Mouse (Mus musculus): ENCODE data around the gene Nr1h2. TPM values are rescaled to one million over a fixed set of nuclear protein-coding genes. Genes with fewer than 3 reads are reported as not detected.

Nr1h2 gene
- polyA plus RNA-seq, 1 experiment from 2014 or later = 71.9 TPM

GRCm38 (mm10) chr7:44533746-44534045 is 20.1 kb downstream of the Nr1h2 start:
- H3K36me3 ChIP-seq = peaks cover 64% of the 10 kb centered on the region
- WGBS = 86% methylated on average over 12 of the region's 12 CpGs
- H3K27ac ChIP-seq = no peak overlapping the region
- H3K27me3 ChIP-seq = peaks cover 6% of the 10 kb centered on the region
- 0 out of 2 replicates have a peak, but pooled peaks cover 4% of the 10 kb centered on the region for H3K4me1 ChIP-seq
- no peak for ATAC-seq (ENCODE audit: insufficient number of reproducible peaks, low FRiP score, low TSS enrichment, low read depth)
- H3K9me3 ChIP-seq = no peaks in the 10 kb centered on the region
- no peak overlapping the region for H3K4me2 ChIP-seq
- no peak overlapping the region for H3K4me3 ChIP-seq
- no peak overlapping the region for H3K9ac ChIP-seq

GRCm38 (mm10) chr7:44532918-44533745 is 20.6 kb downstream of the Nr1h2 start:
- Histone ChIP-seq H3K9ac (no peak overlapping the region), H3K27ac (no peak overlapping the region), H3K4me2 (no peak overlapping the region), H3K27me3 (peaks cover 10% of the 10 kb centered on the region), H3K4me3 (no peak overlapping the region), H3K4me1 (peaks cover 5% of the 10 kb centered on the region), H3K36me3 (peaks cover 59% of the 10 kb centered on the region), H3K9me3 (no peaks in the 10 kb centered on the region)
- ATAC-seq (ENCODE audit: insufficient number of reproducible peaks, low FRiP score, low TSS enrichment, low read depth) = no peak
- 79% methylated on average over 29 of the region's 29 CpGs for WGBS

- no peak within 1 kb of the TSS for H3K9ac ChIP-seq
- H3K9me3 ChIP-seq = no peaks in the 10 kb centered on the region
- no peak for ATAC-seq (ENCODE audit: insufficient number of reproducible peaks, low FRiP score, low TSS enrichment, low read depth)
- H3K27ac ChIP-seq = no peak within 1 kb of the TSS
- H3K27me3 ChIP-seq = peaks cover 12% of the 10 kb centered on the region
- H3K4me1 ChIP-seq = peaks cover 10% of the 10 kb centered on the region
- no peak within 1 kb of the TSS for H3K4me2 ChIP-seq
- H3K4me3 ChIP-seq = no peak within 1 kb of the TSS
- H3K36me3 ChIP-seq = peaks cover 49% of the 10 kb centered on the region
- 76% methylated on average over 4 of the region's 4 CpGs for WGBS
Observed at GRCm38 (mm10) chr7:44531946-44532732, 21.6 kb downstream of the Nr1h2 start, which contains the start of gene Spib. Spib (minus strand) TSS chr7:44532071.

- Histone ChIP-seq H3K4me2 (no peak overlapping the region), H3K4me3 (no peak overlapping the region), H3K36me3 (peaks cover 40% of the 10 kb centered on the region), H3K9me3 (no peaks in the 10 kb centered on the region), H3K9ac (no peak overlapping the region), H3K27ac (no peak overlapping the region), H3K4me1 (peaks cover 7% of the 10 kb centered on the region), H3K27me3 (peaks cover 21% of the 10 kb centered on the region)
- WGBS = 40% methylated on average over 5 of the region's 5 CpGs
- ATAC-seq (ENCODE audit: insufficient number of reproducible peaks, low FRiP score, low TSS enrichment, low read depth) = no peak
Observed at GRCm38 (mm10) chr7:44531207-44531606, 22.5 kb downstream of the Nr1h2 start.

- Histone ChIP-seq H3K36me3 (peaks cover 33% of the 10 kb centered on the region), H3K27me3 (peaks cover 28% of the 10 kb centered on the region), H3K4me2 (no peak overlapping the region), H3K9ac (no peak overlapping the region), H3K4me1 (peaks cover 7% of the 10 kb centered on the region), H3K4me3 (no peak overlapping the region), H3K27ac (no peak overlapping the region), H3K9me3 (no peaks in the 10 kb centered on the region)
- ATAC-seq (ENCODE audit: insufficient number of reproducible peaks, low FRiP score, low TSS enrichment, low read depth) = no peak
- 70% methylated on average over 3 of the region's 3 CpGs for WGBS
Observed at GRCm38 (mm10) chr7:44530507-44530906, 23.2 kb downstream of the Nr1h2 start.

- peaks cover 23% of the 10 kb centered on the region for H3K36me3 ChIP-seq
- H3K9ac ChIP-seq = no peak overlapping the region
- 66% methylated on average over 5 of the region's 5 CpGs for WGBS
- H3K27ac ChIP-seq = no peak overlapping the region
- H3K27me3 ChIP-seq = peaks cover 38% of the 10 kb centered on the region
- H3K4me3 ChIP-seq = no peak overlapping the region
- H3K9me3 ChIP-seq = no peaks in the 10 kb centered on the region
- ATAC-seq (ENCODE audit: insufficient number of reproducible peaks, low FRiP score, low TSS enrichment, low read depth) = no peak
- no peak overlapping the region for H3K4me2 ChIP-seq
- H3K4me1 ChIP-seq = peaks cover 15% of the 10 kb centered on the region
Observed at GRCm38 (mm10) chr7:44529518-44529917, 24.2 kb downstream of the Nr1h2 start.

GRCm38 (mm10) chr7:44527483-44528398 is 26.0 kb downstream of the Nr1h2 start:
- 4% methylated on average over 40 of the region's 40 CpGs for WGBS
- Histone ChIP-seq H3K4me3 (peak overlapping the region; percentile 40), H3K27me3 (peaks cover 56% of the 10 kb centered on the region), H3K4me2 (peak overlapping the region; percentile 81), H3K27ac (no peak overlapping the region), H3K9ac (0 out of 2 replicates have a peak overlapping the region, but pooled peaks have one; percentile 23), H3K4me1 (peaks cover 16% of the 10 kb centered on the region), H3K9me3 (no peaks in the 10 kb centered on the region), H3K36me3 (peaks cover 6% of the 10 kb centered on the region)
- no peak for ATAC-seq (ENCODE audit: insufficient number of reproducible peaks, low FRiP score, low TSS enrichment, low read depth)

- Histone ChIP-seq H3K4me2 (no peak overlapping the region), H3K9me3 (no peaks in the 10 kb centered on the region), H3K9ac (no peak overlapping the region), H3K27me3 (peaks cover 68% of the 10 kb centered on the region), H3K4me1 (peaks cover 19% of the 10 kb centered on the region), H3K27ac (no peak overlapping the region), H3K36me3 (no peaks in the 10 kb centered on the region), H3K4me3 (no peak overlapping the region)
- no peak for ATAC-seq (ENCODE audit: insufficient number of reproducible peaks, low FRiP score, low TSS enrichment, low read depth)
- WGBS = 87% methylated on average over 14 of the region's 14 CpGs
Observed at GRCm38 (mm10) chr7:44526414-44527154, 27.2 kb downstream of the Nr1h2 start.

- Histone ChIP-seq H3K27me3 (peaks cover 74% of the 10 kb centered on the region), H3K4me3 (0 out of 2 replicates have a peak overlapping the region, but pooled peaks have one; percentile 4), H3K4me2 (peak overlapping the region; percentile 29), H3K9ac (no peak overlapping the region), H3K9me3 (no peaks in the 10 kb centered on the region), H3K36me3 (no peaks in the 10 kb centered on the region), H3K4me1 (peaks cover 22% of the 10 kb centered on the region), H3K27ac (no peak overlapping the region)
- no peak for ATAC-seq (ENCODE audit: insufficient number of reproducible peaks, low FRiP score, low TSS enrichment, low read depth)
- WGBS = 15% methylated on average over 22 of the region's 22 CpGs
Observed at GRCm38 (mm10) chr7:44525126-44525832, 28.5 kb downstream of the Nr1h2 start.

- Histone ChIP-seq H3K27me3 (peaks cover 74% of the 10 kb centered on the region), H3K9ac (no peak within 1 kb of the TSS), H3K9me3 (no peaks in the 10 kb centered on the region), H3K4me1 (peaks cover 22% of the 10 kb centered on the region), H3K27ac (no peak within 1 kb of the TSS), H3K4me2 (peak within 1 kb of the TSS; percentile 29), H3K4me3 (0 out of 2 replicates have a peak within 1 kb of the TSS, but pooled peaks have one; percentile 4), H3K36me3 (no peaks in the 10 kb centered on the region)
- WGBS = 23% methylated on average over 12 of the region's 12 CpGs
- no peak for ATAC-seq (ENCODE audit: insufficient number of reproducible peaks, low FRiP score, low TSS enrichment, low read depth)
Observed at GRCm38 (mm10) chr7:44524502-44524901, 29.2 kb downstream of the Nr1h2 start, which contains the start of gene Mybpc2. Mybpc2 (minus strand) TSS chr7:44524656.

Measured in limb, embryonic 15.5 days (tissue).